ENCODE assay signal across 12 mouse cellular contexts in genomic region chr7:133098118-133098793, GRCm38 (mm10). TPM values are rescaled to one million over a fixed set of nuclear protein-coding genes. Genes with fewer than 3 reads are reported as not detected.
A peak's percentile ranks its signal among the peaks of the same experiment; 100 is the strongest.
DNase-seq lines count a peak whose midpoint lies in the region; ATAC-seq and TF ChIP-seq lines count a peak whose summit lies in the region.
"Had no signal": no experiment of that assay in that cellular context is flagged by ENCODE, and none has a peak within 500 bp of the region (broad histone marks: within the 10 kb centered on the region; RNA-seq: fewer than 3 reads in every experiment).

No protein-coding gene starts in this region.

- 76% methylated on average over 12 of the region's 12 CpGs for WGBS in heart, embryonic 10.5 days
- 60% methylated on average over 12 of the region's 12 CpGs for WGBS in heart, embryonic 15.5 days
- 91% methylated on average over 12 of the region's 12 CpGs for WGBS in midbrain, embryonic 13.5 days

- peak overlapping the region; percentile 65 for H3K27ac ChIP-seq in heart, embryonic 10.5 days
- H3K27ac ChIP-seq in ES-Bruce4 (ENCODE audit: insufficient read depth, low read length): peak overlapping the region; percentile 63
- H3K27ac ChIP-seq in brown adipose tissue, adult 24 weeks (replicated peaks; ENCODE audit: low read depth, low read length): peak overlapping the region; percentile 2; the same call in 1 of the 2 replicates
- peak overlapping the region; percentile 73 for H3K27ac ChIP-seq in heart, embryonic 15.5 days
- H3K27ac ChIP-seq in midbrain, embryonic 13.5 days: no peak overlapping the region

- intact Hi-C loops in heart, postnatal 25 days (cut with DNase I): no loop called here

- peaks cover 56% of the 10 kb centered on the region for H3K4me1 ChIP-seq in heart, embryonic 10.5 days
- peaks cover 12% of the 10 kb centered on the region for H3K4me1 ChIP-seq in ES-Bruce4 (ENCODE audit: control insufficient read depth, insufficient read depth, low read length)
- peaks cover 29% of the 10 kb centered on the region for H3K4me1 ChIP-seq in brown adipose tissue, adult 24 weeks (ENCODE audit: control insufficient read depth, insufficient read depth, insufficient read length, low read length)
- H3K4me1 ChIP-seq in heart, embryonic 15.5 days (replicated peaks): peaks cover 62% of the 10 kb centered on the region
- H3K4me1 ChIP-seq in midbrain, embryonic 13.5 days (replicated peaks): peaks cover 45% of the 10 kb centered on the region

- no peak for DNase-seq in heart, embryonic 10.5 days (ENCODE audit: low spot score)
- no peak for DNase-seq in heart, postnatal 25 days (ENCODE audit: low spot score)
- no peak for DNase-seq in layer of hippocampus, adult 9-10 months (ENCODE audit: low spot score)
- DNase-seq: left cerebral cortex, postnatal 4 days; liver, postnatal 0 days; thymus, postnatal 36 days had no signal

- no peak overlapping the region for H3K4me3 ChIP-seq in heart, embryonic 10.5 days
- no peak overlapping the region for H3K4me3 ChIP-seq in ES-Bruce4 (ENCODE audit: low read depth, low read length)
- H3K4me3 ChIP-seq in brown adipose tissue, adult 24 weeks (ENCODE audit: insufficient read depth, low read depth, low read length): no peak overlapping the region
- no peak overlapping the region for H3K4me3 ChIP-seq in heart, embryonic 15.5 days
- H3K4me3 ChIP-seq in midbrain, embryonic 13.5 days (replicated peaks): no peak overlapping the region
- H3K4me3 ChIP-seq: erythroblast, embryonic 14.5 days; hindbrain, embryonic 13.5 days had no signal

- H3K9ac ChIP-seq in ES-Bruce4 (ENCODE audit: low read depth, poor library complexity, severe bottlenecking): no peak overlapping the region
- H3K9ac ChIP-seq in heart, embryonic 15.5 days: peak overlapping the region; percentile 23; the same call in 1 of the 2 replicates
- H3K9ac ChIP-seq in midbrain, embryonic 13.5 days (replicated peaks): no peak overlapping the region
- H3K9ac ChIP-seq: hindbrain, embryonic 13.5 days; liver, postnatal 0 days had no signal

- no peak for TF ChIP-seq EP300 in ES-Bruce4 (IDR thresholded peaks at IDR 0.05; ENCODE audit: insufficient read depth, low read depth, low read length)

- no peaks in the 10 kb centered on the region for H3K9me3 ChIP-seq in heart, embryonic 10.5 days
- no peaks in the 10 kb centered on the region for H3K9me3 ChIP-seq in ES-Bruce4 (replicated peaks; ENCODE audit: control insufficient read depth, insufficient read depth, low read length, poor library complexity, severe bottlenecking)
- no peaks in the 10 kb centered on the region for H3K9me3 ChIP-seq in heart, embryonic 15.5 days (replicated peaks)
- H3K9me3 ChIP-seq in midbrain, embryonic 13.5 days: no peaks in the 10 kb centered on the region
- H3K9me3 ChIP-seq: hindbrain, embryonic 13.5 days had no signal

- TF ChIP-seq CTCF in ES-Bruce4 (IDR thresholded peaks at IDR 0.05; ENCODE audit: low read depth, low read length): no peak

- TF ChIP-seq POLR2A in ES-Bruce4 (IDR thresholded peaks at IDR 0.05; ENCODE audit: insufficient read depth, low read length): no peak

- H3K36me3 ChIP-seq in heart, embryonic 10.5 days: peaks cover 10% of the 10 kb centered on the region
- H3K36me3 ChIP-seq in ES-Bruce4 (ENCODE audit: control insufficient read depth, insufficient read depth, low read length, poor library complexity, severe bottlenecking): peaks cover 22% of the 10 kb centered on the region
- peaks cover 3% of the 10 kb centered on the region; the same call in 1 of the 2 replicates for H3K36me3 ChIP-seq in heart, embryonic 15.5 days
- H3K36me3 ChIP-seq in midbrain, embryonic 13.5 days: no peaks in the 10 kb centered on the region
- H3K36me3 ChIP-seq: hindbrain, embryonic 13.5 days had no signal

- H3K4me2 ChIP-seq in heart, embryonic 15.5 days: no peak overlapping the region
- H3K4me2 ChIP-seq in midbrain, embryonic 13.5 days (replicated peaks): no peak overlapping the region
- H3K4me2 ChIP-seq: hindbrain, embryonic 13.5 days had no signal

- no peak for ATAC-seq in heart, embryonic 15.5 days (replicated peaks; ENCODE audit: insufficient number of reproducible peaks, insufficient read depth, low FRiP score, low read depth)
- no peak for ATAC-seq in midbrain, embryonic 13.5 days
- ATAC-seq: liver, postnatal 0 days had no signal

- no peaks in the 10 kb centered on the region for H3K27me3 ChIP-seq in heart, embryonic 10.5 days (ENCODE audit: insufficient read depth, poor library complexity, severe bottlenecking)
- no peaks in the 10 kb centered on the region for H3K27me3 ChIP-seq in ES-Bruce4 (ENCODE audit: control insufficient read depth, insufficient read depth, low read length, poor library complexity, severe bottlenecking)
- H3K27me3 ChIP-seq in heart, embryonic 15.5 days: no peaks in the 10 kb centered on the region
- no peaks in the 10 kb centered on the region for H3K27me3 ChIP-seq in midbrain, embryonic 13.5 days
- H3K27me3 ChIP-seq: hindbrain, embryonic 13.5 days had no signal

RNA-seq across cellular contexts. Expression of gene Fgfr2, which starts 24.9 kb away (rescaled TPM):
- 23.6 and 46.6 TPM in 2 replicates for polyA plus RNA-seq in heart, embryonic 10.5 days (2016; fragmentation: Nextera tagmentation; extraction: Ambion mirVana)
- total RNA-seq in heart, postnatal 25 days (2021): 1 to 10 TPM; 1.7 to 1.8 TPM
- polyA plus RNA-seq in ES-Bruce4 (2011; ENCODE audit: insufficient read depth, insufficient read length, low read depth, missing spikeins): 31.6 and 34.8 TPM in 2 replicates
- polyA plus RNA-seq in brown adipose tissue, adult 24 weeks (2012; ENCODE audit: insufficient read depth, insufficient read length, missing spikeins): 6.1 and 12.0 TPM in 2 replicates
- 17.2 and 32.2 TPM in 2 replicates for polyA plus RNA-seq in heart, embryonic 15.5 days (2015; fragmentation: Nextera tagmentation; extraction: Ambion mirVana)
- 29.9 and 39.4 TPM in 2 replicates for polyA plus RNA-seq in midbrain, embryonic 13.5 days (2015; fragmentation: Nextera tagmentation; extraction: Ambion mirVana)
- polyA plus RNA-seq: erythroblast, embryonic 14.5 days had no signal

RNA-seq across cellular contexts. Expression of gene Ctbp2, which starts 25.9 kb away (rescaled TPM):
- polyA plus RNA-seq in heart, embryonic 10.5 days (2016; fragmentation: Nextera tagmentation; extraction: Ambion mirVana): 60.1 and 75.7 TPM in 2 replicates
- total RNA-seq in heart, postnatal 25 days (2021): 10 to 100 TPM; 24.8 to 36.1 TPM
- polyA plus RNA-seq in ES-Bruce4 (2011; ENCODE audit: insufficient read depth, insufficient read length, low read depth, missing spikeins): 218 and 252 TPM in 2 replicates
- polyA plus RNA-seq in brown adipose tissue, adult 24 weeks (2012; ENCODE audit: insufficient read depth, insufficient read length, missing spikeins): 14.9 and 21.0 TPM in 2 replicates
- polyA plus RNA-seq in heart, embryonic 15.5 days (2015; fragmentation: Nextera tagmentation; extraction: Ambion mirVana): 40.8 and 48.8 TPM in 2 replicates
- 88.4 and 91.0 TPM in 2 replicates for polyA plus RNA-seq in midbrain, embryonic 13.5 days (2015; fragmentation: Nextera tagmentation; extraction: Ambion mirVana)
